Mouse (Mus musculus) heart, embryonic 12.5 days (tissue): ENCODE measurements around the gene Ccdc39. TPM values are rescaled to one million over a fixed set of nuclear protein-coding genes. Genes with fewer than 3 reads are reported as not detected.

Experiments
- ATAC-seq: fragments of 200-750 bp; cut with Nextera tagmentation; 2 replicates; pipeline ENCODE4 v1.8.0; 2017; ENCODE audit warnings: moderate TSS enrichment, moderate library complexity; ENCODE audit not compliant: insufficient number of reproducible peaks, low FRiP score
- H3K27ac ChIP-seq: fragments of 300-500 bp; sonication (generic); 2 replicates; pipeline ENCODE4 v1.5.1; 2016; ENCODE audit warnings: mild to moderate bottlenecking, moderate library complexity; ENCODE audit not compliant: poor library complexity, severe bottlenecking
- H3K27me3 ChIP-seq: fragments of 300-500 bp; sonication (generic); replicated peaks from 2 replicates; pipeline ENCODE4 v1.6.1; 2016; ENCODE audit warnings: mild to moderate bottlenecking, moderate library complexity
- H3K36me3 ChIP-seq: fragments of 300-500 bp; sonication (generic); 2 replicates; pipeline ENCODE4 v1.6.1; 2016; ENCODE audit warnings: mild to moderate bottlenecking, moderate library complexity
- H3K4me1 ChIP-seq: fragments of 300-500 bp; sonication (generic); replicated peaks from 2 replicates; pipeline ENCODE4 v1.6.1; 2016; ENCODE audit warnings: mild to moderate bottlenecking
- H3K4me2 ChIP-seq: fragments of 300-500 bp; sonication (generic); 2 replicates; pipeline ENCODE4 v1.6.1; 2016; ENCODE audit warnings: mild to moderate bottlenecking, moderate library complexity
- H3K4me3 ChIP-seq: fragments of 300-500 bp; sonication (generic); 2 replicates; pipeline ENCODE4 v1.5.1; 2016; ENCODE audit warnings: mild to moderate bottlenecking
- H3K9ac ChIP-seq: fragments of 300-500 bp; sonication (generic); 2 replicates; pipeline ENCODE4 v1.6.1; 2016; ENCODE audit warnings: mild to moderate bottlenecking, moderate library complexity
- H3K9me3 ChIP-seq: fragments of 300-500 bp; sonication (generic); replicated peaks from 2 replicates; pipeline ENCODE4 v1.6.1; 2016; ENCODE audit warnings: mild to moderate bottlenecking, moderate library complexity
- WGBS: fragments of 180-500 bp; shearing (Covaris S2); methylation state at CpG from one replicate; pipeline ENCODE4 v1.1.7; 2016; 5-methylcytosine and 5-hydroxymethylcytosine counted together
- polyA plus RNA-seq: library from polyadenylated mRNA; unstranded; fragments of >200 nt; fragmentation: Nextera tagmentation; extraction: Ambion mirVana; gene quantifications from 2 replicates; pipeline ENCODE4 v1.2.1, GENCODE M21; 2016

The Ccdc39 gene
- polyA plus RNA-seq, 1 experiment from 2014 or later, result 1.1 TPM

DNA sequence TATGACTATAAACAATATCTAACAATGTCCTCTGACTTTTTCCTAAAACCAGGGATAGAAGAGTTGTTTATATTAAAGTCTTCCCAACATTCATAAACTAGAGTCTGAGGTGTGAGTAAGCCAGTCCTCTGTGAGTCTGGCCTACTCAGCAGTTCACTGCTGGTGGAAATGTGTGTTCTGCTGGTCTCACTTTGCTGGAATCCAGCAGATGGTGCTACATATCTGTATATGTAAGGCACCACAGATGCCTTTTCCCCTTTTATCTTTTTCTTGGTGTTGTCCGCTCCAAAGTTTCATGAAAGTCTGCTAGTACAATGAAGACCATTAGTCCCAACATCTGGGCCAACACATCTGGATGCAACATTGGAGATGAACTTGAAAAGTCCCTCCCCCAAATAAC is 9.0 kb upstream of the Ccdc39 start:
- ATAC-seq, result no peak
- WGBS, result 36% methylated on average over 1 of the region's 1 CpGs
- Histone ChIP-seq H3K4me2 (no peak overlapping the region), H3K9me3 (no peaks in the 10 kb centered on the region), H3K4me3 (no peak overlapping the region), H3K27me3 (no peaks in the 10 kb centered on the region), H3K4me1 (no peaks in the 10 kb centered on the region), H3K36me3 (no peaks in the 10 kb centered on the region), H3K27ac (no peak overlapping the region), H3K9ac (no peak overlapping the region)

- no peak overlapping the region for H3K4me2 ChIP-seq
- ATAC-seq, result no peak
- no peaks in the 10 kb centered on the region for H3K36me3 ChIP-seq
- 75% methylated on average over 4 of the region's 4 CpGs for WGBS
- H3K27me3 ChIP-seq, result no peaks in the 10 kb centered on the region
- no peak overlapping the region for H3K9ac ChIP-seq
- H3K27ac ChIP-seq, result no peak overlapping the region
- H3K4me1 ChIP-seq, result no peaks in the 10 kb centered on the region
- no peaks in the 10 kb centered on the region for H3K9me3 ChIP-seq
- no peak overlapping the region for H3K4me3 ChIP-seq
Measured at GRCm38 (mm10) chr3:33850856-33851255, 6.7 kb upstream of the Ccdc39 start.

GRCm38 (mm10) chr3:33846639-33847038 is 2.5 kb upstream of the Ccdc39 start:
- WGBS, result 63% methylated on average over 6 of the region's 6 CpGs
- H3K4me2 ChIP-seq, result no peak overlapping the region
- H3K9me3 ChIP-seq, result no peaks in the 10 kb centered on the region
- H3K9ac ChIP-seq, result no peak overlapping the region
- no peak overlapping the region for H3K4me3 ChIP-seq
- no peaks in the 10 kb centered on the region for H3K36me3 ChIP-seq
- H3K27me3 ChIP-seq, result no peaks in the 10 kb centered on the region
- ATAC-seq, result no peak
- H3K4me1 ChIP-seq, result peaks cover 4% of the 10 kb centered on the region; the same call in 1 of the 2 replicates
- H3K27ac ChIP-seq, result no peak overlapping the region

DNA sequence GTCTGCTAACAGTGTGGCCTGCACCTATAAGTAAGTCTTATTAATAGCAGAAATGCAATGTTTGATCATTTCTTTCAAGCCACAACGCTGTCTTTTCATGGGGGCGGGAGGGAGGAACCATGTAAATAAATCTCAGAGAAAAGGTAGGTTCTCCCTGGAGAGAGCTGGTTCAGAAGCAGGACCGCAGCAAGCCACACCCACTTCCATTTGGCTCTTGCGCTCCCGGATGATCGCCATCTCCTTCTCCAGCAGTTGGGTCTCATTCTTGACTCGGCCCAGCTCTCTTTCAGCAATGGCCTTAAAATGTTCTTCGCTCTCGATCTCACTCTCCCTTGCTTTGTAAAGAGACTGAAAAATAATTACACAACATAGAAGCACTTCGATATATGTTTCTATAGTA is 5.2 kb downstream of the Ccdc39 start:
- 43% methylated on average over 10 of the region's 10 CpGs for WGBS
- H3K9me3 ChIP-seq, result no peaks in the 10 kb centered on the region
- no peak overlapping the region for H3K27ac ChIP-seq

GRCm38 (mm10) chr3:33836576-33836975 is 7.5 kb downstream of the Ccdc39 start:
- H3K27ac ChIP-seq, result no peak overlapping the region
- H3K4me3 ChIP-seq, result no peak overlapping the region
- H3K36me3 ChIP-seq, result no peaks in the 10 kb centered on the region
- no peak for ATAC-seq
- no peak overlapping the region for H3K4me2 ChIP-seq
- no peaks in the 10 kb centered on the region for H3K9me3 ChIP-seq
- WGBS, result 84% methylated on average over 13 of the region's 13 CpGs
- no peak overlapping the region for H3K9ac ChIP-seq
- peaks cover 9% of the 10 kb centered on the region for H3K4me1 ChIP-seq
- H3K27me3 ChIP-seq, result no peaks in the 10 kb centered on the region

More for the DNA sequence above, 5.2 kb downstream of the Ccdc39 start:
- ATAC-seq, result no peak
- Histone ChIP-seq H3K27me3 (no peaks in the 10 kb centered on the region), H3K4me1 (peaks cover 11% of the 10 kb centered on the region), H3K4me3 (0 out of 2 replicates have a peak overlapping the region, but pooled peaks have one; percentile 6), H3K36me3 (no peaks in the 10 kb centered on the region), H3K4me2 (peak overlapping the region; percentile 53), H3K9ac (peak overlapping the region; percentile 16; the same call in 1 of the 2 replicates)

- H3K4me1 ChIP-seq, result peaks cover 9% of the 10 kb centered on the region
- H3K36me3 ChIP-seq, result no peaks in the 10 kb centered on the region
- no peak overlapping the region for H3K4me3 ChIP-seq
- no peak overlapping the region for H3K4me2 ChIP-seq
- no peak overlapping the region for H3K9ac ChIP-seq
- no peak overlapping the region for H3K27ac ChIP-seq
- no peaks in the 10 kb centered on the region for H3K27me3 ChIP-seq
- no peak for ATAC-seq
- 74% methylated on average over 10 of the region's 10 CpGs for WGBS
- no peaks in the 10 kb centered on the region for H3K9me3 ChIP-seq
Measured at GRCm38 (mm10) chr3:33832351-33832750, 11.8 kb downstream of the Ccdc39 start.

DNA sequence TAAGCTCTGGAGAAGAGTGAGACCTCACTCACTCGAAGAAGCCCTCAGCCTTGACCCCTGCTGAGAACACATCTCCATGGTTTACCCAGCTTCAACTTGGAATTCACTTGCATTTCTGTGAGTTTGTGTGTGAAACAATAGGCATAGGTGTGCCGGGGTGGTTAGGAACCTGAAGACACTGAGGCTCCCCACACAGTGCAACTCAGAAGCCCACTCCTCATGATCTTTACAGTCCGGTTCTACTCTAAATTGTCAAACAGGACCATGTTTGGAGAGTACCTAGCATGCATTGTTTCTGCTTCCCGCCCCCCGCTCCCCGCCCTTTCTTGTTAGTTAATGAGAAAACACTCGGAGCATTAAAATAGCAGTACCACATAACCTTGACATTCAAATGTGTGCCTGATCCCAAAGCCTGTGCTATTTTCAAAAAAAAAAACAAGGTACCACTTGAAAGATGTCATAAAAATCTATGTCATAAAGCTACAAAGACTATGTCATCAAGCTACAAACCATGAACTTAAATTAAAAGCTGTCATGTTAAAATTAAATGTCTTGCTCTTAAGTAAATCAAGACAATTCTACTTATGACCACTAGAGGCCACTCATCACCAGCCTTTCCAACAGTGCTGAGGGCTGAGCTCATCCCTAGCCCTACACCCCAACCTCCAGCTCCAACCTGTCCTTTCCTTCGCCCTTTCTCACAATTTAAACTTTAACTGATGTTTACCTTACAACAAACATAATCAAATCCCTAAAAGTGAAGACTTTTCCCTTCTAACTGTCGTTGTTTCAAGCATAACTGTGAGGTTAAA is 19.8 kb downstream of the Ccdc39 start:
- no peak for ATAC-seq
- WGBS, result 38% methylated on average over 9 of the region's 9 CpGs
- H3K4me2 ChIP-seq, result no peak overlapping the region

DNA sequence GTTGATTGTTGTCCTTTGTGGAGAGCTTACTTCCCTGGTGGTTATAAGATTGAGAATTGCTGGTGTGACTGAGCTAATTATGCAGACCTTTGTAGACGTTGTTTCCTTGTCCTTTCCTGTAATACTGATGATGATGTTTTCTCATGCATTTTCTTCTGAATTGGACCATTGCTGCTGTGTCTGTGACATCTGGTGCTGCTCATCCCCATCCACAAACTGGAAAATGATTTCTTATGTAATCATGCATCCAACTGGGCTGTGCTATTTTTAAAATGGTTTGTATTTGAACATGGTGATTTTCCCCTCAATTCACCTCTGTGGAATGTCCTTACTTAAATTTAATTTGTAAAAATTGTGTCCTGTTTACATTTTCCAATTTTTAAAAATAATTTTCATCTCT is 37.0 kb downstream of the Ccdc39 start:
- Histone ChIP-seq H3K27ac (no peak overlapping the region), H3K4me1 (no peaks in the 10 kb centered on the region), H3K4me3 (no peak overlapping the region), H3K27me3 (no peaks in the 10 kb centered on the region), H3K9ac (no peak overlapping the region), H3K36me3 (peaks cover 45% of the 10 kb centered on the region), H3K4me2 (no peak overlapping the region), H3K9me3 (no peaks in the 10 kb centered on the region)
- 89% methylated on average over 1 of the region's 1 CpGs for WGBS
- ATAC-seq, result no peak

More for the DNA sequence above, 19.8 kb downstream of the Ccdc39 start:
- H3K36me3 ChIP-seq, result no peaks in the 10 kb centered on the region
- no peaks in the 10 kb centered on the region for H3K27me3 ChIP-seq
- no peak overlapping the region for H3K4me3 ChIP-seq
- no peaks in the 10 kb centered on the region for H3K4me1 ChIP-seq
- no peaks in the 10 kb centered on the region for H3K9me3 ChIP-seq
- no peak overlapping the region for H3K27ac ChIP-seq
- H3K9ac ChIP-seq, result no peak overlapping the region

- peak overlapping the region; percentile 75 for H3K4me2 ChIP-seq
- ATAC-seq, result 0 out of 2 replicates have a peak, but pooled peaks have one; percentile 1
Measured at GRCm38 (mm10) chr3:33800513-33800820, 43.6 kb downstream of the Ccdc39 start.

GRCm38 (mm10) chr3:33799617-33800512 is 44.2 kb downstream of the Ccdc39 start, which contains the start of gene Ttc14:
Ttc14 (plus strand) TSS chr3:33799832.
- peak within 1 kb of the TSS; percentile 97 for H3K4me3 ChIP-seq
- peak within 1 kb of the TSS; percentile 75 for H3K4me2 ChIP-seq
- peak within 1 kb of the TSS; percentile 99 for H3K27ac ChIP-seq
- H3K4me1 ChIP-seq, result peaks cover 7% of the 10 kb centered on the region
- no peaks in the 10 kb centered on the region for H3K27me3 ChIP-seq
- peaks cover 8% of the 10 kb centered on the region for H3K36me3 ChIP-seq
- H3K9me3 ChIP-seq, result no peaks in the 10 kb centered on the region
- peak; percentile 99 for ATAC-seq
- peak within 1 kb of the TSS; percentile 95 for H3K9ac ChIP-seq
- under 1% methylated on average over 90 of the region's 90 CpGs for WGBS

More at GRCm38 (mm10) chr3:33800513-33800820, 43.6 kb downstream of the Ccdc39 start:
- peak overlapping the region; percentile 95 for H3K9ac ChIP-seq
- H3K9me3 ChIP-seq, result no peaks in the 10 kb centered on the region
- peak overlapping the region; percentile 99 for H3K27ac ChIP-seq
- peaks cover 12% of the 10 kb centered on the region for H3K36me3 ChIP-seq
- H3K4me1 ChIP-seq, result peaks cover 7% of the 10 kb centered on the region
- H3K27me3 ChIP-seq, result no peaks in the 10 kb centered on the region
- H3K4me3 ChIP-seq, result peak overlapping the region; percentile 97
- 0% methylated on average over 16 of the region's 16 CpGs for WGBS

DNA sequence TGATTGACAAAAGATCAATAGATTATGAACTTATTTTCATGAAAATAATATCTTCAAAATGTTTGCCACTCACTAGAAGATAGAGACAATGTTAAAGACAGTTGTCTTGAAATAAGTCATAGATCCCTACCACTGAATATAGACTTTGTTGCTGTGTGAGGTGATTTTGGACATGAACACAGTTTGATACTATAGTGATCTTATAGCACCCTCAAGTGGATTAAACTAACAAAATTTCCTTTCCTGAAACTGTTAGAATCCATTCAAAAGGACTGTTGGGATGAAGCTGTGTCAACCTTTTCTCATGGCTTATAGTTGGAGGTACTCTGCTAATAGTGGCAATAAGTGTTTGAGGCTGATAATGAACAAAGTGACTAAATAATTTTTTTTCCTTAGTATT is 53.1 kb downstream of the Ccdc39 start:
- Histone ChIP-seq H3K9ac (no peak overlapping the region), H3K36me3 (no peaks in the 10 kb centered on the region), H3K4me1 (no peaks in the 10 kb centered on the region), H3K27me3 (no peaks in the 10 kb centered on the region), H3K4me3 (no peak overlapping the region), H3K9me3 (no peaks in the 10 kb centered on the region), H3K27ac (no peak overlapping the region), H3K4me2 (no peak overlapping the region)
- no peak for ATAC-seq
